Mouse (Mus musculus): ENCODE results near the gene Id1.

GRCm38 (mm10) chr2:152696476-152697164 lies 39.4 kb upstream of the Id1 start:
- TF ChIP-seq POLR2A (IDR thresholded peaks at IDR 0.05; ENCODE audit: low read depth, low read length) (no peak), CTCF (IDR thresholded peaks at IDR 0.05; ENCODE audit: borderline replicate concordance, insufficient read depth, low read length) (peak; percentile 68)

Measured in embryonic fibroblast, embryonic 13.5 days (primary cell).